Mouse (Mus musculus): ENCODE results near the gene Pam16.

Pam16 gene

GRCm38 (mm10) chr16:4608532-4609059 is 16.2 kb downstream of the Pam16 start:
- no peak for DNase-seq (ENCODE audit: low spot score)

GRCm38 (mm10) chr16:4607818-4608531 is 16.8 kb downstream of the Pam16 start:
- DNase-seq (ENCODE audit: low spot score) = peak; percentile 78

- no peak for DNase-seq (ENCODE audit: low spot score)
Observed at GRCm38 (mm10) chr16:4606431-4607084, 18.2 kb downstream of the Pam16 start.

GRCm38 (mm10) chr16:4605514-4606131 is 19.2 kb downstream of the Pam16 start:
- no peak for DNase-seq (ENCODE audit: low spot score)

GRCm38 (mm10) chr16:4604293-4604837 is 20.4 kb downstream of the Pam16 start:
- DNase-seq (ENCODE audit: low spot score) = no peak

- no peak for DNase-seq (ENCODE audit: low spot score)
Observed at GRCm38 (mm10) chr16:4603453-4603837, 21.3 kb downstream of the Pam16 start.

- DNase-seq (ENCODE audit: low spot score) = no peak
Observed at GRCm38 (mm10) chr16:4602766-4603452, 21.9 kb downstream of the Pam16 start.

GRCm38 (mm10) chr16:4602189-4602588 is 22.6 kb downstream of the Pam16 start:
- no peak for DNase-seq (ENCODE audit: low spot score)

- DNase-seq (ENCODE audit: low spot score) = no peak
Observed at GRCm38 (mm10) chr16:4600701-4601310, 24.0 kb downstream of the Pam16 start.

GRCm38 (mm10) chr16:4599616-4600015 is 25.2 kb downstream of the Pam16 start:
- no peak for DNase-seq (ENCODE audit: low spot score)

GRCm38 (mm10) chr16:4598891-4599543 is 25.8 kb downstream of the Pam16 start:
- no peak for DNase-seq (ENCODE audit: low spot score)

- no peak for DNase-seq (ENCODE audit: low spot score)
Observed at GRCm38 (mm10) chr16:4598041-4598440, 26.7 kb downstream of the Pam16 start.

GRCm38 (mm10) chr16:4597296-4597695 is 27.5 kb downstream of the Pam16 start:
- no peak for DNase-seq (ENCODE audit: low spot score)

GRCm38 (mm10) chr16:4596836-4597235 is 28.0 kb downstream of the Pam16 start:
- no peak for DNase-seq (ENCODE audit: low spot score)

GRCm38 (mm10) chr16:4596141-4596728 is 28.6 kb downstream of the Pam16 start:
- no peak for DNase-seq (ENCODE audit: low spot score)

GRCm38 (mm10) chr16:4595527-4595963 is 29.2 kb downstream of the Pam16 start:
- DNase-seq (ENCODE audit: low spot score) = no peak

GRCm38 (mm10) chr16:4594814-4595526 is 29.8 kb downstream of the Pam16 start:
- no peak for DNase-seq (ENCODE audit: low spot score)

GRCm38 (mm10) chr16:4593971-4594813 is 30.6 kb downstream of the Pam16 start, which contains the start of gene Glis2:
TSS of gene Glis2 (plus strand) at chr16:4594713.
- DNase-seq (ENCODE audit: low spot score) = no peak

Measured in c-Kit-positive CD71-positive TER-119-positive erythroid progenitor cells, embryonic 14.5 days (primary cell).